Mouse (Mus musculus) spleen, adult 2 months (tissue): Measurements from ENCODE around the gene Prdm1.

Source experiments
- CTCF ChIP-seq: fragments of 200-500 bp; IDR thresholded peaks from 2 replicates; pipeline ENCODE4 v1.5.1; 2011; ENCODE audit warnings: mild to moderate bottlenecking, inconsistent platforms; ENCODE audit not compliant: insufficient read depth, insufficient read length, insufficient replicate concordance; ENCODE audit errors: extremely low read depth
- POLR2A ChIP-seq: fragments of 200-500 bp; IDR thresholded peaks from 2 replicates; pipeline ENCODE4 v1.6.1; 2011; ENCODE audit warnings: low read depth, low read length, inconsistent platforms

DNA sequence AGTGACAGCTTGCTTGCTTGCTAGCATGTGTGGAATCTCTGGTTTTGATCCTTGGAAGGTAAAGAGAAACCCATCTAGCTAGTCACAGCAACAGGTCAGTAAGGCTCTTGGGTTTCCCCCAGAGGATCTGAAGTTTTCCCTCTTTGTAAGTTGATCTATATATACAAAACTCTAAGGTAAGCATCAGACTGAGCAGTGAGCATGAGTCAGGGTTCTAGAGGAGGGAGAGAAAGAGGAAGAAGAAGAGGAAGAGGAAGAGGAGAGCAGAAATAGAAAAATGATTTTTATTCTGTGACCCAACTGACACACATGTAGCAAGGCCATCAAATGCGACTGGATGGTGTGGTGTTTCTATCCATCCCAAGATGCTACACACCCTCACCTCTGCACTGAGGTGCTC, 90.7 kb downstream of the Prdm1 start:
- TF ChIP-seq POLR2A: no peak
- no peak for TF ChIP-seq CTCF
